Mouse (Mus musculus) intestine, embryonic 14.5 days (tissue): ENCODE measurements around the gene Col4a2. TPM values are rescaled to one million over a fixed set of nuclear protein-coding genes. Genes with fewer than 3 reads are reported as not detected.

Experiments
- ATAC-seq: fragments of 200-750 bp; cut with Nextera tagmentation; replicated peaks from 2 replicates; pipeline ENCODE4 v1.8.0; 2017; ENCODE audit warnings: low read depth, moderate number of reproducible peaks, moderate TSS enrichment, moderate library complexity; ENCODE audit not compliant: low FRiP score, low TSS enrichment
- DNase-seq: peaks from one replicate; pipeline ENCODE4 v3.0.0-alpha.2; 2018; ENCODE audit warnings: low spot score
- H3K27ac ChIP-seq: fragments of 300-500 bp; sonication (generic); 2 replicates; pipeline ENCODE4 v1.5.1; 2014; ENCODE audit warnings: low read depth, mild to moderate bottlenecking, control low read depth
- H3K27me3 ChIP-seq: fragments of 300-500 bp; sonication (generic); replicated peaks from 2 replicates; pipeline ENCODE4 v1.6.1; 2014; ENCODE audit warnings: low read length, control low read depth; ENCODE audit not compliant: control insufficient read depth, insufficient read depth
- H3K36me3 ChIP-seq: fragments of 300-500 bp; sonication (generic); 2 replicates; pipeline ENCODE4 v1.6.1; 2014; ENCODE audit warnings: low read length, control low read depth; ENCODE audit not compliant: control insufficient read depth, insufficient read depth
- H3K4me1 ChIP-seq: fragments of 300-500 bp; sonication (generic); replicated peaks from 2 replicates; pipeline ENCODE4 v1.6.1; 2014; ENCODE audit warnings: low read length, control low read depth, mixed read lengths; ENCODE audit not compliant: control insufficient read depth, insufficient read depth
- H3K4me2 ChIP-seq: fragments of 300-500 bp; sonication (generic); 2 replicates; pipeline ENCODE4 v1.6.1; 2014; ENCODE audit warnings: low read length
- H3K4me3 ChIP-seq: fragments of 300-500 bp; sonication (generic); 2 replicates; pipeline ENCODE4 v1.5.1; 2014; ENCODE audit warnings: low read depth, low read length, control low read depth, mixed read lengths
- H3K9ac ChIP-seq: fragments of 300-500 bp; sonication (generic); 2 replicates; pipeline ENCODE4 v1.6.1; 2014; ENCODE audit warnings: mild to moderate bottlenecking, low read length
- H3K9me3 ChIP-seq: fragments of 300-500 bp; sonication (generic); 2 replicates; pipeline ENCODE4 v1.6.1; 2016; ENCODE audit warnings: low read length, control low read depth; ENCODE audit not compliant: control insufficient read depth
- WGBS: fragments of 180-500 bp; shearing (Covaris S2); extraction: QIAGEN DNeasy Blood & Tissue Kit; methylation state at CpG from one replicate; pipeline ENCODE4 v1.1.7; 2014; 5-methylcytosine and 5-hydroxymethylcytosine counted together
- polyA plus RNA-seq: library from polyadenylated mRNA; unstranded; fragments of >200 nt; fragmentation: Nextera tagmentation; extraction: Ambion mirVana; gene quantifications from 2 replicates; pipeline ENCODE4 v1.2.1, GENCODE M21; 2014

Gene Col4a2
- polyA plus RNA-seq, 1 experiment from 2014 or later: 58.4 TPM

GRCm38 (mm10) chr8:11382059-11382810 lies 69.6 kb downstream of the Col4a2 start:
- 50% methylated on average over 19 of the region's 19 CpGs for WGBS
- H3K27ac ChIP-seq: peak overlapping the region; percentile 51; the same call in 1 of the 2 replicates
- H3K4me1 ChIP-seq: peaks cover 34% of the 10 kb centered on the region
- H3K9ac ChIP-seq: no peak overlapping the region
- no peaks in the 10 kb centered on the region for H3K9me3 ChIP-seq
- H3K4me2 ChIP-seq: no peak overlapping the region
- no peak overlapping the region for H3K4me3 ChIP-seq
- no peaks in the 10 kb centered on the region for H3K27me3 ChIP-seq
- ATAC-seq (no peak), DNase-seq (no peak)
- H3K36me3 ChIP-seq: no peaks in the 10 kb centered on the region

GRCm38 (mm10) chr8:11382933-11383332 lies 70.3 kb downstream of the Col4a2 start:
- peak overlapping the region; percentile 51; the same call in 1 of the 2 replicates for H3K27ac ChIP-seq
- no peak overlapping the region for H3K4me3 ChIP-seq
- H3K4me1 ChIP-seq: peaks cover 27% of the 10 kb centered on the region
- WGBS: 50% methylated on average over 3 of the region's 3 CpGs
- no peak overlapping the region for H3K9ac ChIP-seq
- no peak overlapping the region for H3K4me2 ChIP-seq
- ATAC-seq (no peak), DNase-seq (no peak)
- no peaks in the 10 kb centered on the region for H3K9me3 ChIP-seq
- H3K36me3 ChIP-seq: no peaks in the 10 kb centered on the region
- no peaks in the 10 kb centered on the region for H3K27me3 ChIP-seq

GRCm38 (mm10) chr8:11383379-11383778 lies 70.8 kb downstream of the Col4a2 start:
- no peak for DNase-seq
- peaks cover 27% of the 10 kb centered on the region for H3K4me1 ChIP-seq
- H3K9ac ChIP-seq: no peak overlapping the region
- H3K36me3 ChIP-seq: no peaks in the 10 kb centered on the region
- no peak for ATAC-seq
- no peaks in the 10 kb centered on the region for H3K9me3 ChIP-seq
- peak overlapping the region; percentile 47; the same call in 1 of the 2 replicates for H3K27ac ChIP-seq
- no peak overlapping the region for H3K4me3 ChIP-seq
- WGBS: 63% methylated on average over 3 of the region's 3 CpGs
- no peaks in the 10 kb centered on the region for H3K27me3 ChIP-seq
- no peak overlapping the region for H3K4me2 ChIP-seq

GRCm38 (mm10) chr8:11384841-11385240 lies 72.2 kb downstream of the Col4a2 start:
- no peak overlapping the region for H3K4me2 ChIP-seq
- peaks cover 22% of the 10 kb centered on the region for H3K4me1 ChIP-seq
- ATAC-seq (no peak), DNase-seq (no peak)
- H3K9me3 ChIP-seq: no peaks in the 10 kb centered on the region
- WGBS: 62% methylated on average over 4 of the region's 4 CpGs
- no peak overlapping the region for H3K9ac ChIP-seq
- H3K27ac ChIP-seq: no peak overlapping the region
- H3K4me3 ChIP-seq: no peak overlapping the region
- no peaks in the 10 kb centered on the region for H3K27me3 ChIP-seq
- no peaks in the 10 kb centered on the region for H3K36me3 ChIP-seq

- Histone ChIP-seq H3K27me3 (no peaks in the 10 kb centered on the region), H3K4me1 (peaks cover 22% of the 10 kb centered on the region), H3K36me3 (no peaks in the 10 kb centered on the region), H3K9ac (no peak overlapping the region), H3K9me3 (no peaks in the 10 kb centered on the region), H3K27ac (no peak overlapping the region), H3K4me2 (no peak overlapping the region), H3K4me3 (no peak overlapping the region)
- no peak for DNase-seq
- 69% methylated on average over 9 of the region's 9 CpGs for WGBS
- no peak for ATAC-seq
Observed at GRCm38 (mm10) chr8:11385272-11385905, 72.8 kb downstream of the Col4a2 start.

GRCm38 (mm10) chr8:11387282-11387681 lies 74.7 kb downstream of the Col4a2 start:
- WGBS: 89% methylated on average over 4 of the region's 4 CpGs
- H3K27me3 ChIP-seq: no peaks in the 10 kb centered on the region
- no peak overlapping the region for H3K4me3 ChIP-seq
- H3K36me3 ChIP-seq: no peaks in the 10 kb centered on the region
- H3K27ac ChIP-seq: no peak overlapping the region
- no peak for ATAC-seq
- peaks cover 6% of the 10 kb centered on the region; the same call in 1 of the 2 replicates for H3K9me3 ChIP-seq
- no peak for DNase-seq
- no peak overlapping the region for H3K9ac ChIP-seq
- H3K4me1 ChIP-seq: peaks cover 13% of the 10 kb centered on the region
- H3K4me2 ChIP-seq: no peak overlapping the region

GRCm38 (mm10) chr8:11389275-11390050 lies 76.9 kb downstream of the Col4a2 start:
- H3K9ac ChIP-seq: no peak overlapping the region
- peaks cover 26% of the 10 kb centered on the region for H3K4me1 ChIP-seq
- H3K27me3 ChIP-seq: no peaks in the 10 kb centered on the region
- no peak for DNase-seq
- WGBS: 88% methylated on average over 11 of the region's 11 CpGs
- H3K9me3 ChIP-seq: peaks cover 6% of the 10 kb centered on the region; the same call in 1 of the 2 replicates
- no peak overlapping the region for H3K4me3 ChIP-seq
- no peak overlapping the region for H3K27ac ChIP-seq
- no peaks in the 10 kb centered on the region for H3K36me3 ChIP-seq
- H3K4me2 ChIP-seq: no peak overlapping the region
- ATAC-seq: no peak

- 9% methylated on average over 1 of the region's 1 CpGs for WGBS
- H3K4me2 ChIP-seq: no peak overlapping the region
- H3K27me3 ChIP-seq: no peaks in the 10 kb centered on the region
- peak overlapping the region; percentile 84 for H3K27ac ChIP-seq
- H3K4me3 ChIP-seq: no peak overlapping the region
- H3K9ac ChIP-seq: no peak overlapping the region
- H3K9me3 ChIP-seq: peaks cover 6% of the 10 kb centered on the region; the same call in 1 of the 2 replicates
- ATAC-seq (peak; percentile 37; the same call in 1 of the 2 replicates), DNase-seq (peak; percentile 95)
- H3K4me1 ChIP-seq: peaks cover 24% of the 10 kb centered on the region
- no peaks in the 10 kb centered on the region for H3K36me3 ChIP-seq
Observed at GRCm38 (mm10) chr8:11392739-11393138, 80.1 kb downstream of the Col4a2 start.
